Mouse (Mus musculus): ENCODE data around the gene Tmcc3. TPM values are rescaled to one million over a fixed set of nuclear protein-coding genes. Genes with fewer than 3 reads are reported as not detected.

The Tmcc3 gene
- polyA plus RNA-seq, 1 experiment from 2014 or later: 7.5 TPM

DNA sequence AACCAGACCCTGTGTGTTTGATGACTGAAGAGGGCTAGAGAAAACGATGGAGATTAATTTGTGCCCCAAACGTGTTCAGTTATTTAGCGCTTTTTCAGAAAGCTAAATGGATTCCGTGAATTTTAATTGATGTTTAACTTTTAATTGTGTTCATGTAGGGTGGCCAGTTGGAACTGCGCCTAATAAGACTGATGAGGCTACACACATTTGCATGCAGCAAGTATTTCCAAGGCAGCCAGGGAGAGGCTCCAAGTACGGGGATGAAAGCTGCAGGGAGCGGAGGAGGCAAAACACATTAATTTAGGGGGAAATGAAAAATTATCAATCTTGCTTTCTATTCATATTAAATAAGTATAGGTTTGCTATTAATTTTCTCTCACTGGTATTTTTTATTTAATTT, 131.0 kb downstream of the Tmcc3 start:
- H3K4me2 ChIP-seq (replicated peaks): no peak overlapping the region
- ATAC-seq (replicated peaks): 0 out of 2 replicates have a peak, but pooled peaks have one; percentile 60
- H3K27ac ChIP-seq (replicated peaks): 0 out of 2 replicates have a peak overlapping the region, but pooled peaks have one; percentile 19
- H3K9ac ChIP-seq (replicated peaks): no peak overlapping the region
- H3K4me3 ChIP-seq: no peak overlapping the region
- H3K27me3 ChIP-seq: 0 out of 2 replicates have a peak, but pooled peaks cover 10% of the 10 kb centered on the region
- peaks cover 10% of the 10 kb centered on the region for H3K4me1 ChIP-seq
- H3K9me3 ChIP-seq: no peaks in the 10 kb centered on the region
- H3K36me3 ChIP-seq: no peaks in the 10 kb centered on the region
- WGBS: 18% methylated on average over 7 of the region's 7 CpGs

DNA sequence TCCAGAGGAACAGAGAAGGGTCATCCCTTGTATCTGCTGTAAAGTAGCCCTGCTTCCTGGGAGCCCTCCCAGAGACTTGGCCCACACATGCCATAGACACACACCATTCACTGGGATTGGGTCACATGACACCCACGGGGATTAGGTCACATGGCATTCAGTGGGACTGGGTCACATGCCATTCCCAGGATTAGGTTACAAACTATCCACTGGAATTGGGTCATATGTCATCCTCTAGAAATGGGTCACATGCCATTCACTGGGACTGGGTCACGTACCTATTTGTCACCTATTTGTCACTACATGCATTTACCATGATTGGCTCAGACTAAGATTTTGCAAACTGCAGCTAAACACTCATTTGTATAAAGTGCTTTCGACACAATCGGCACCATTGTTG, 131.7 kb downstream of the Tmcc3 start:
- Histone ChIP-seq H3K27ac (replicated peaks) (no peak overlapping the region), H3K9me3 (no peaks in the 10 kb centered on the region), H3K36me3 (no peaks in the 10 kb centered on the region), H3K27me3 (0 out of 2 replicates have a peak, but pooled peaks cover 10% of the 10 kb centered on the region), H3K4me1 (peaks cover 10% of the 10 kb centered on the region), H3K9ac (replicated peaks) (no peak overlapping the region), H3K4me3 (no peak overlapping the region), H3K4me2 (replicated peaks) (no peak overlapping the region)
- WGBS: 89% methylated on average over 4 of the region's 4 CpGs
- ATAC-seq (replicated peaks): no peak

DNA sequence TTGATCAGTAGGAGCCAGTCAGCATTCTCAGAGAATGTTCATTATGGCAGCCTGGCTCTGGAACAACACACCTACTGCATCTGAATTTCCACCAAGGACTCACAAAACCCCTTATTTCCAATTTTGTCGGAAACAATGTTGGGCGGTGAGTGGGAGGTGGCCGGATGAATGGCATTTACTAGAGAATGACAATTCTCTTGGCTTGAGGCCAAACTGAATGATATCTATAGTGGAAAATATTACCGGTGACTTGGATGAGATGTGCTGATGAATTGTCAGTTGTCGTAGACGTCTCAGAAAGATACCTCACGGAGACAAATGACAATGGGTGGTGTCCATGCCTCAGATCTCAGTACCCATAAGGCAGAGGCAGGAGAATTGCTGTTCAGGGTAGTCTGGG, 133.4 kb downstream of the Tmcc3 start:
- H3K4me1 ChIP-seq: peaks cover 10% of the 10 kb centered on the region
- 0 out of 2 replicates have a peak, but pooled peaks cover 10% of the 10 kb centered on the region for H3K27me3 ChIP-seq

DNA sequence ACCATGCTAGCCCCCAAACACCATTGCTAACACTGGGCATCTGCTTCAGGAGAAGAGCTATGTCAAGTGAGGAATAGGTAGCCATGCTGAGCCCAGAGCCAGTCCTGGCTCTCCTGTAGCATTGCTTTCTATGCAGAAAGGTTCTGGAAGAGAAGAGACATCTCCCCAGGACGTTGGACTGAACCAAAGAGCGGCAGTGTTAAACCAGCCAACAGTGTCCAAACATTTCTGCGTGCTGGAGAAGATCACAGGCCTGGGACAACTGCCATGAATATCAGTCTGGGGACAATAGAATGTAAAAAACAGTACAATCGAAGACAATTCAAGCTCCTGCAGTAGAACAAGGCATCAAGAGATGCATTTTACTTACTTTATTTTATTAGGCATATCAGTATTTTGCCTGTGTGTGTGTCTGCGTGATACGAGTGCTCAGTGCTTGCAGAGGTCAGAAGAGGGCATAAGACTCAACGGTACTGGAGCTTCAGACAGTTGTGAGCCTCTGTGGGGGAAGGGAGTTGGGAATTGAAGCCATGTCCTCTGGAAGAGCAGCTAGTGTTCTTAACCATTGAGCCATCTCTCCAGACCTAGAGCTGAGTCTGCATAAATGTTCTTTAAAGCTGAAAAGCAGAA, 134.7 kb downstream of the Tmcc3 start:
- no peak overlapping the region for H3K27ac ChIP-seq (replicated peaks)
- no peak overlapping the region for H3K4me3 ChIP-seq
- H3K9ac ChIP-seq (replicated peaks): no peak overlapping the region
- H3K4me2 ChIP-seq (replicated peaks): no peak overlapping the region
- H3K36me3 ChIP-seq: no peaks in the 10 kb centered on the region
- H3K4me1 ChIP-seq: peaks cover 10% of the 10 kb centered on the region
- WGBS: 79% methylated on average over 7 of the region's 7 CpGs
- H3K9me3 ChIP-seq: no peaks in the 10 kb centered on the region
- H3K27me3 ChIP-seq: 0 out of 2 replicates have a peak, but pooled peaks cover 6% of the 10 kb centered on the region
- ATAC-seq (replicated peaks): no peak

More for the DNA sequence above, 133.4 kb downstream of the Tmcc3 start:
- no peak for ATAC-seq (replicated peaks)
- Histone ChIP-seq H3K9ac (replicated peaks) (no peak overlapping the region), H3K27ac (replicated peaks) (no peak overlapping the region), H3K4me2 (replicated peaks) (no peak overlapping the region), H3K9me3 (no peaks in the 10 kb centered on the region), H3K36me3 (no peaks in the 10 kb centered on the region), H3K4me3 (no peak overlapping the region)
- WGBS: 83% methylated on average over 7 of the region's 7 CpGs

DNA sequence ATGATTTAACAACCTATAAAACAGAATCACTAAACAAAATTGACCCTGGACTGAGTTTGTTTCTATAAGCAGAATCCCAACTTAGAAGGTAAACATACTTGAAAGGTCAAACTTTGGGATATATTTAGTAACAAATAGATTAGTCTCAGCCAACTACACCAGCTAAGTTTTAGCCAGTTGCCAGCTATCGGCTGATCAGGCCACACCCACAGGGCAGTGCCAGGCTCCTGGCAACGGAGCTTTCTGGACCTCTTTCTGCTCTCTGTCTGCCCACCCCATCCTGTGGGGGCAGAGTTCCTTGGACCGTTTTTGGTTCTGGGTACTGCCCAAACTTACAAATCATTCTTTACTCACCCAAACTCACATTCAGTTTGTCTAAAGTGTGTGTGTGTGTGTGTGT, 137.9 kb downstream of the Tmcc3 start:
- H3K9ac ChIP-seq (replicated peaks): no peak overlapping the region
- no peaks in the 10 kb centered on the region for H3K4me1 ChIP-seq
- H3K4me3 ChIP-seq: no peak overlapping the region
- no peak overlapping the region for H3K4me2 ChIP-seq (replicated peaks)
- ATAC-seq (replicated peaks): no peak
- 59% methylated on average over 3 of the region's 3 CpGs for WGBS
- H3K9me3 ChIP-seq: no peaks in the 10 kb centered on the region
- H3K27ac ChIP-seq (replicated peaks): no peak overlapping the region
- H3K27me3 ChIP-seq: 0 out of 2 replicates have a peak, but pooled peaks cover 3% of the 10 kb centered on the region
- no peaks in the 10 kb centered on the region for H3K36me3 ChIP-seq

DNA sequence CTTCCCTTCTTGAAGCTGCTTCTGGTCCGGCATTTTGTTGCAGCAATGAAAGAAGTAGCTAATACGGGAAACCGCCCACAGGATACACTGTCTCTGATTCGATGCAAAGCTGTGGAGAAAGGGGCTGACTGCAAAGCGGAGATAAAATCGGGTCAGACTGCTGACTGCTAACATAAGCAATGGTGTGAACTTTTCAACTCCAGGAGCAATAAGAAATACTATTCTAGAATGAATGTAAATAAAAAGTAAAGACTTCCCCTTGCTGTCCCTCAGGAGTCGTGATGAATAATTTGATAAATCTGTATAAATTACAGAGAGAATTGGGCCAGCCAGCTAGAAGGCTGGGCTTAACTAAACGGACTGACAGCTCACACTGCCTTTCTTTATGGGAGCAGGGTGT, 139.0 kb downstream of the Tmcc3 start:
- 66% methylated on average over 8 of the region's 8 CpGs for WGBS
- H3K27ac ChIP-seq (replicated peaks): no peak overlapping the region
- no peaks in the 10 kb centered on the region for H3K27me3 ChIP-seq
- H3K4me1 ChIP-seq: no peaks in the 10 kb centered on the region
- H3K36me3 ChIP-seq: no peaks in the 10 kb centered on the region
- no peaks in the 10 kb centered on the region for H3K9me3 ChIP-seq
- no peak overlapping the region for H3K9ac ChIP-seq (replicated peaks)
- no peak for ATAC-seq (replicated peaks)
- H3K4me3 ChIP-seq: no peak overlapping the region
- H3K4me2 ChIP-seq (replicated peaks): no peak overlapping the region

DNA sequence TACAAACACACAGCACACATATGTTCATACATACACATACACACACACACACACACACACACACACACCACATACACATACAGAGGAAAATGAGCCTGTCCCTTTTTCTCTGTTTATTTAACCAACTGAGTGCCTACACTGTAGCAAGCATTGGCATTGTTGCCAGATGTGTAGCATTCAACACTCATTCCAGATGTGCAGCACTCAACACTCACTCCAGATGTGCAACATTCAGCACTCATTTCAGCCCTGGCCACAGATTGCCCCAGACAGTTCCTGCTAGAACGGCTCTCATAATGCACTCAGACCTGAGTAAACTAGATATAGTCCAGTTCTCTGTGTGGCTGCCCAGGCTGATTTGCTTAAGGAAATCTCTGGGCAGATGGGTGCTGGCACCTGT, 145.7 kb downstream of the Tmcc3 start:
- H3K9me3 ChIP-seq: no peaks in the 10 kb centered on the region
- WGBS: 87% methylated on average over 1 of the region's 1 CpGs
- H3K27me3 ChIP-seq: no peaks in the 10 kb centered on the region
- H3K4me3 ChIP-seq: no peak overlapping the region
- no peaks in the 10 kb centered on the region for H3K4me1 ChIP-seq
- no peak overlapping the region for H3K9ac ChIP-seq (replicated peaks)
- H3K27ac ChIP-seq (replicated peaks): no peak overlapping the region
- ATAC-seq (replicated peaks): no peak
- no peak overlapping the region for H3K4me2 ChIP-seq (replicated peaks)
- no peaks in the 10 kb centered on the region for H3K36me3 ChIP-seq

DNA sequence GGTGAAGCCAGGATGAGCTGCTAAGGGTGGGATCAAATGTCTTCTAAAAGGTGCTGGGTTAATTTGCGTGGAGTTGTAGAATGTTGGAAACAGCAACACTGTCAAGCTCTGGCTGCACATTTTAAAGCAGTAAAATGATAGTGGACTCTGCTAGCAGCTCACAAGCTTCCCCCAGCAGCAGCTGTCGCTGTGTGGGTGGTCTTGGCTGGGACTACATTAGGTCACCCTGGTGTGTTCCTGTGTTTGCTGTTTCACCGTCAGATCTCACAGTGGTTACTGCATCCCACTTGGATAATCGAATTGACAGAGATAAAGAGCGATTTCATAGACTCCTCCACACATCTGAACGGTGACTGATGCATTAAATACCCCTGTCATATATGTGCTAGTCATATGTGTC, 146.9 kb downstream of the Tmcc3 start:
- H3K9me3 ChIP-seq: no peaks in the 10 kb centered on the region
- no peaks in the 10 kb centered on the region for H3K36me3 ChIP-seq
- no peaks in the 10 kb centered on the region for H3K27me3 ChIP-seq
- H3K27ac ChIP-seq (replicated peaks): no peak overlapping the region
- no peaks in the 10 kb centered on the region for H3K4me1 ChIP-seq
- H3K4me2 ChIP-seq (replicated peaks): no peak overlapping the region
- WGBS: 69% methylated on average over 6 of the region's 6 CpGs
- no peak for ATAC-seq (replicated peaks)
- H3K9ac ChIP-seq (replicated peaks): no peak overlapping the region
- no peak overlapping the region for H3K4me3 ChIP-seq

DNA sequence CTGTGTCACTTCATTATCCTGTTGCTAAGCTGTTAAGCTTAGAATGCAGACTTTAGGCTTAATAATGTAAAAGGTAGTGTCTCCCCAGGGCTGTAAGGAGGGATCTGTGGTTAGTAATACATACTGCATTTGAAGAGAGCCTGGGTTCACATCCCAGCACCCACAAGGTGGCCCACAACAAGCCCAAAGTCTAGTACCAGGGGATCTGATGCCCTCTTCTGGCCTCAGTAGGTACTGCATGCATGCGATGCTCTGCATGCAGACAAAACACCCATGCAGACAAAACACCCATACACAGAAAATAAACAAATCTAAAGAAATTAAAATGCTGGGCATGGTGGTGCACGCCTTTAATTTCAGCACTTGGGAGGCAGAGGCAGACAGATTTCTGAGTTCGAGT, 149.6 kb downstream of the Tmcc3 start:
- no peaks in the 10 kb centered on the region for H3K36me3 ChIP-seq
- 81% methylated on average over 3 of the region's 3 CpGs for WGBS
- no peaks in the 10 kb centered on the region for H3K4me1 ChIP-seq
- ATAC-seq (replicated peaks): no peak
- H3K27me3 ChIP-seq: no peaks in the 10 kb centered on the region
- H3K4me2 ChIP-seq (replicated peaks): no peak overlapping the region
- no peak overlapping the region for H3K4me3 ChIP-seq
- no peak overlapping the region for H3K9ac ChIP-seq (replicated peaks)
- no peaks in the 10 kb centered on the region for H3K9me3 ChIP-seq
- H3K27ac ChIP-seq (replicated peaks): no peak overlapping the region

DNA sequence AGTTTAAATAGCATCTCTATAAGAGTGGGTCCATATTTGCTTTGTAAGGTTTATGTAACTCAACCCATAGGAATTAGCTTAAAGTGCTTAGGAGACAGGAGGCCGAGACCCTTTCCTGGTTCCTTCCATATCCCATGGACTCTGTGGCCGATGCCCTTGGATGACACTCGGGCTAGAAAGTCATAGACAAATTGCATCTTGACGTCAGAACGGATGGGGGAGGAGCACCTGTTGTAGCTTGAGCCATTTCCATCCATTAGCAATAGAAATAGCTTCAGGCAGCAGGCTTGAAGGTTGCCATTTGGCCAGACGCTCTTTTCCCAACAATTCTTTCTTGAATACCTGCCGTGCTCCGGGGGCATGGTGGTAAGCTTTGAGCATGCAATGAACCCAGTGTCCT, 150.1 kb downstream of the Tmcc3 start:
- ATAC-seq (replicated peaks): no peak
- 82% methylated on average over 8 of the region's 8 CpGs for WGBS
- H3K4me3 ChIP-seq: no peak overlapping the region

DNA sequence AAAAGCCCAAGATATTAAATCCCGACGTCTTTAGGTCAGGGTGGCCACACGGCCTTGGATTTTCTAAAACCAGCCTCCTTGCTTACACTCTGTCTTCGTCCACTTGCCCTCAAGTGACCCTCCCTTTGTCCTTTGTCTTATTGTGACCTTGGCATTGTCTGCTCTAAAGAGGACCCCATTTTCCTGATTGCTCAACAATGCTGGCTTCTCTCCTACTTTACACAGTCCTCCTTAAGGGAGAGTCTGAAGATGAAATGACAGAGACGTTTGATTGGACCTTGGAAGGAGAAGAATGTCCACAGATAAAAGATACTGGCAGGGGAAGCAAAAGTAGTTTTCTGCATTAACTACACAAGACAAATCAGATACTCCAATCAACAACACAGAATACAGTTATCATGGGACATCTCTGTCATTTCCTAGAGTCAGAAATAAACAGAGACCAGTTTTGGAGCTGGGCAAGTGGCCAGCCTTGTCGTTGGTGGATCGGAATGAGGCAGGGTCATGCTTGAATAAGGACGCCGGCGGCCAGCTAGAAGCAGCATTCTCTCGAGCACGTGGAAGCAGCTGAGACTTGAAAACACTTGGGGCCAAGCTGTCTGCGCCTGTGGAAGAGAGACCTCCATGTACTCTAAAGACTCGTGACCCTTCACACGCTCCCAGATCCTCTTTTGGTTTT, 150.8 kb downstream of the Tmcc3 start:
- Histone ChIP-seq H3K4me1 (no peaks in the 10 kb centered on the region), H3K4me3 (no peak overlapping the region), H3K9me3 (no peaks in the 10 kb centered on the region), H3K9ac (replicated peaks) (no peak overlapping the region), H3K4me2 (replicated peaks) (no peak overlapping the region), H3K27me3 (no peaks in the 10 kb centered on the region), H3K27ac (replicated peaks) (no peak overlapping the region), H3K36me3 (no peaks in the 10 kb centered on the region)
- no peak for ATAC-seq (replicated peaks)
- 79% methylated on average over 15 of the region's 15 CpGs for WGBS

More for the DNA sequence above, 150.1 kb downstream of the Tmcc3 start:
- no peaks in the 10 kb centered on the region for H3K4me1 ChIP-seq
- no peak overlapping the region for H3K27ac ChIP-seq (replicated peaks)
- H3K9ac ChIP-seq (replicated peaks): no peak overlapping the region
- H3K27me3 ChIP-seq: no peaks in the 10 kb centered on the region
- no peaks in the 10 kb centered on the region for H3K36me3 ChIP-seq
- H3K9me3 ChIP-seq: no peaks in the 10 kb centered on the region
- H3K4me2 ChIP-seq (replicated peaks): no peak overlapping the region

DNA sequence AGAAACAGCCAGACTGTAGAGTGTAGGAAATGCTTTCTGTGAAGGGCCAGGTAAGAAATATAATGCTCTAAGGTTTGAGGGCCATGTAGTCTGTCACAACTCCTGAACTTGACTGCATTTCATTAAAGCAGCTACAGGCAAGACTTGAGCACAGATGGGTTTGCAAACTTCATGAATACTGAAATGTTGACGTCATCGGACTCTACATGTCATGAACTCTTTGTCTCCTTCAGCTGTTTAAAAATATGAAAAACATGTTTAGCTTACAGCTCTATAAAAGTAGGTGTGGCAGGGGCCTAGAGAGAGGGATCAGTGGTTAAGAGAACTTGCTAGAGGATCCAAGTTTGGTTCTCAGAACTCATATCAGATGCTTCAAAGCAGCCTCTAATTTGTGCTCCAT, 151.7 kb downstream of the Tmcc3 start:
- H3K4me2 ChIP-seq (replicated peaks): no peak overlapping the region
- no peak overlapping the region for H3K4me3 ChIP-seq
- no peak overlapping the region for H3K27ac ChIP-seq (replicated peaks)
- H3K9ac ChIP-seq (replicated peaks): no peak overlapping the region
- ATAC-seq (replicated peaks): no peak
- H3K27me3 ChIP-seq: no peaks in the 10 kb centered on the region
- H3K36me3 ChIP-seq: no peaks in the 10 kb centered on the region
- H3K4me1 ChIP-seq: no peaks in the 10 kb centered on the region
- whole genome bisulfite sequencing: 91% methylated on average over 2 of the region's 2 CpGs
- H3K9me3 ChIP-seq: no peaks in the 10 kb centered on the region
